Mouse (Mus musculus) kidney, embryonic 16.5 days (tissue): ENCODE measurements around the gene Tomm34. TPM values are rescaled to one million over a fixed set of nuclear protein-coding genes. Genes with fewer than 3 reads are reported as not detected.

ENCODE experiments used
- ATAC-seq: fragments of 200-750 bp; cut with Nextera tagmentation; 2 replicates; pipeline ENCODE4 v1.8.0; 2017; ENCODE audit warnings: moderate TSS enrichment; ENCODE audit not compliant: low FRiP score, low TSS enrichment
- H3K27ac ChIP-seq: fragments of 300-500 bp; sonication (generic); 2 replicates; pipeline ENCODE4 v1.5.1; 2014; ENCODE audit warnings: low read length
- H3K27me3 ChIP-seq: fragments of 300-500 bp; sonication (generic); 2 replicates; pipeline ENCODE4 v1.6.1; 2014; ENCODE audit warnings: low read length, control low read depth, mixed read lengths; ENCODE audit not compliant: insufficient read depth
- H3K36me3 ChIP-seq: fragments of 300-500 bp; sonication (generic); 2 replicates; pipeline ENCODE4 v1.6.1; 2014; ENCODE audit warnings: low read length, control low read depth, mixed read lengths; ENCODE audit not compliant: insufficient read depth
- H3K4me1 ChIP-seq: fragments of 300-500 bp; sonication (generic); 2 replicates; pipeline ENCODE4 v1.6.1; 2014; ENCODE audit warnings: low read length, control low read depth, mixed read lengths; ENCODE audit not compliant: insufficient read depth
- H3K4me2 ChIP-seq: fragments of 300-500 bp; sonication (generic); replicated peaks from 2 replicates; pipeline ENCODE4 v1.6.1; 2014; ENCODE audit warnings: low read depth, low read length
- H3K4me3 ChIP-seq: fragments of 300-500 bp; sonication (generic); 2 replicates; pipeline ENCODE4 v1.5.1; 2014; ENCODE audit warnings: mild to moderate bottlenecking, low read length
- H3K9ac ChIP-seq: fragments of 300-500 bp; sonication (generic); replicated peaks from 2 replicates; pipeline ENCODE4 v1.6.1; 2014; ENCODE audit warnings: low read length
- H3K9me3 ChIP-seq: fragments of 300-500 bp; sonication (generic); 2 replicates; pipeline ENCODE4 v1.6.1; 2016; ENCODE audit warnings: low read length, control low read depth
- WGBS: fragments of 180-500 bp; shearing (Covaris S2); extraction: QIAGEN DNeasy Blood & Tissue Kit; methylation state at CpG from one replicate; pipeline ENCODE4 v1.1.7; 2014; 5-methylcytosine and 5-hydroxymethylcytosine counted together
- polyA plus RNA-seq: library from polyadenylated mRNA; unstranded; fragments of >200 nt; fragmentation: Nextera tagmentation; extraction: Ambion mirVana; gene quantifications from 2 replicates; pipeline ENCODE4 v1.2.1, GENCODE M21; 2015

The Tomm34 gene
- polyA plus RNA-seq, 1 experiment from 2014 or later: 66.5 TPM

DNA sequence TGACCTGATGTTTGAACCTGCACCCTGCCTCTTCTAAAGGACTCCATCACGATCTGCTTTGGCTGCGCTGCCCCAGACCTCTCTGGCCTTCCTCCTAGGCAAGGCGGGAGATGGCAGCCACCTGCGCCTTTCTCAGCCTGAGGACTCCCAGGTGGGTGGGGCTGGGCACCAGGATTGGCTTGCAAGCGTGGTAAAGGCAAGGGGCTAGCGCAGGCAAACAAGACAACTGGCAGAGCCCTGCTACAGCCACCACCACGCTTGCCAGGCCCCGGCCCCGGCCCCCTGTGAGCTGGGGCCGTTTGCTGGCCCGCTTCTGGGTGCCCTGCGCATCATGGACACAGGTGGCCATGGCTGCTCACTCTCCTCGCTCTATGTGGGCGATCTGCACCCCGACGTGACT, 45.8 kb downstream of the Tomm34 start, which contains the start of gene Pabpc1l:
Pabpc1l (plus strand) TSS at position 301 of the 400 bp plus-strand sequence.
- 83% methylated on average over 16 of the region's 16 CpGs for WGBS
- no peak within 1 kb of the TSS for H3K9ac ChIP-seq
- no peaks in the 10 kb centered on the region for H3K27me3 ChIP-seq
- H3K27ac ChIP-seq: no peak within 1 kb of the TSS
- H3K4me3 ChIP-seq: no peak within 1 kb of the TSS
- ATAC-seq: no peak
- no peaks in the 10 kb centered on the region for H3K9me3 ChIP-seq
- H3K4me1 ChIP-seq: no peaks in the 10 kb centered on the region
- 0 out of 2 replicates have a peak, but pooled peaks cover 1% of the 10 kb centered on the region for H3K36me3 ChIP-seq
- no peak within 1 kb of the TSS for H3K4me2 ChIP-seq

DNA sequence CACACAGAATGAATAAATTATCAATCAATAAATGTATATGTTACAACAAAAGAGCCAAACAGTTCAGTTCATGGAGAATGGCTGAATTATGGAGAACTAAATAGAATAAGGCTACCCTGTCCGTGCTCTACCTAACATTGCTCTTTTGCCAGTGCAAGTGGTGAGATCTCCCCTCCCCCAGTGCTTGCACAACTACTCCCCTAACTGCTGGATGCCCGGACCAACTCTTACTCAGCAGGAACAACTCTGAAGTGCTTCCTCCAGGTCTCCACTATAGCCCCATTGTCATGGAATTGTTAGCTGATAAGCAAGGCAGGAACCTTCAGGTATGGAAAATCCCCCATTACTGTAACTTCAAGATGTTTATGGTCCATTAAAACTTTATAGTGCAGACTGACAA, 48.9 kb downstream of the Tomm34 start:
- Histone ChIP-seq H3K9ac (no peak overlapping the region), H3K4me2 (no peak overlapping the region), H3K27ac (no peak overlapping the region), H3K4me3 (no peak overlapping the region), H3K4me1 (no peaks in the 10 kb centered on the region), H3K9me3 (no peaks in the 10 kb centered on the region), H3K36me3 (peaks cover 29% of the 10 kb centered on the region; the same call in 1 of the 2 replicates), H3K27me3 (no peaks in the 10 kb centered on the region)
- 49% methylated on average over 2 of the region's 2 CpGs for WGBS
- no peak for ATAC-seq

DNA sequence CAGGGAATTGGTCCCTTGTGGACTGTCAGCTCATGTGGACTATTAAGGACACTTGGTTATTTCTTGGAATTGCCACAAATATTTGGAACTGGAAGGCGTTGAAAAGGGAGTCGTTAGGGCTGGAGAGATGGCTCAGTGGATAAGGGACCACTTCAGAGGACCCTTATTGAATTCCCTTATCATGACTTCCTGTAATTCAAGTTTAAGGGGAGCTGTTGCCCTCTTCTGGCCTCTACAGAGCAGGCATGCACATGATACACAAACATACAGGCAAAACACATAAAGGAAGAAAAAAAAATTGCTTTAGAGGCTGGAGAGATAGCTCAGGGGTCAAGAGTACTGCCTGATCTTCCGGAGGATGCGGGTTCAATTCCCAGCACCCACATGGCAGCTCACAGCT, 51.0 kb downstream of the Tomm34 start:
- no peak for ATAC-seq

DNA sequence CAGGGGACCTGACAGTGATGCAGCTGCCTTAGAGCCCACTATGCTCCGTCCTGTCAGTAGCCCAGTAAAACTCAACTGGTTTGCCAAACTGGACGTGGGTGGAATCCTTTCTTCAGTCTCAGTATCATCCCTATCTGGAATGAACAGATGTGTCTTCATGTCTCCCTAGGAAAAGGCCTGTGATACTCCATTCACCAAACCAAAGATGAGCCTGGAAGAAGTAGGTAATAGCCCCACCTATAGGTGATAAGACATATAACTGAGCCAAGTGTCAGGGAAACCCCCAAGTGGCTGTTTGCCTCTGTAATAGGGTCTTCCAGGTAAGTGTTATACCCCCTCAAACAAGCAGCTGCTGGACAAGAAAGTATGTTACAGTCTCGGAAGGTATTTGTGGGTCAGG, 52.1 kb downstream of the Tomm34 start:
- Histone ChIP-seq H3K27ac (no peak overlapping the region), H3K4me1 (no peaks in the 10 kb centered on the region), H3K36me3 (peaks cover 57% of the 10 kb centered on the region), H3K9me3 (no peaks in the 10 kb centered on the region), H3K9ac (no peak overlapping the region), H3K27me3 (no peaks in the 10 kb centered on the region), H3K4me2 (no peak overlapping the region), H3K4me3 (no peak overlapping the region)
- no peak for ATAC-seq
- WGBS: 89% methylated on average over 3 of the region's 3 CpGs

More for the DNA sequence above, 51.0 kb downstream of the Tomm34 start:
- H3K36me3 ChIP-seq: peaks cover 48% of the 10 kb centered on the region
- no peak overlapping the region for H3K4me3 ChIP-seq
- H3K9me3 ChIP-seq: no peaks in the 10 kb centered on the region
- no peaks in the 10 kb centered on the region for H3K4me1 ChIP-seq
- H3K27ac ChIP-seq: no peak overlapping the region
- no peak overlapping the region for H3K9ac ChIP-seq
- WGBS: 79% methylated on average over 4 of the region's 4 CpGs
- no peak overlapping the region for H3K4me2 ChIP-seq
- H3K27me3 ChIP-seq: no peaks in the 10 kb centered on the region

DNA sequence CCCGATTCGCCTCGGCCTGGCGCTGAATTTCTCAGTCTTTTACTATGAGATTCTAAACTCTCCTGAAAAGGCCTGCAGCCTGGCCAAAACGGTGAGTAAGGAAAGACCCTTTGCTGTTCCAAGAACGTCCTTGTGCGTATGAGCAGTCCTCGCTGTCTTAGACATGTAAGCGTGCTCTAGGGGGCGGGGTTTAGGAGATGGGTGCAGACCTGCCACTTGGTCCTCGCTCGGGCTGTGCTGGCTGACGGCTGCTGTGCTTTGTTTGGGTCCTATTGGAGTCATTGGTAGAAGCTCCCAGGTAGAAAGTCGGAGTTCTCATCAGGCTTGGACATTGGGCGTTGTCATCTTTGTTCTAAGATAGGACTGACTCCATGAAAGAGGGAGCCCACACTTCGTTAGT, 55.7 kb downstream of the Tomm34 start:
- Histone ChIP-seq H3K27ac (no peak overlapping the region), H3K36me3 (peaks cover 72% of the 10 kb centered on the region), H3K4me1 (no peaks in the 10 kb centered on the region), H3K4me3 (no peak overlapping the region), H3K27me3 (no peaks in the 10 kb centered on the region), H3K9ac (no peak overlapping the region), H3K9me3 (no peaks in the 10 kb centered on the region), H3K4me2 (no peak overlapping the region)
- WGBS: 93% methylated on average over 16 of the region's 16 CpGs
- ATAC-seq: no peak

DNA sequence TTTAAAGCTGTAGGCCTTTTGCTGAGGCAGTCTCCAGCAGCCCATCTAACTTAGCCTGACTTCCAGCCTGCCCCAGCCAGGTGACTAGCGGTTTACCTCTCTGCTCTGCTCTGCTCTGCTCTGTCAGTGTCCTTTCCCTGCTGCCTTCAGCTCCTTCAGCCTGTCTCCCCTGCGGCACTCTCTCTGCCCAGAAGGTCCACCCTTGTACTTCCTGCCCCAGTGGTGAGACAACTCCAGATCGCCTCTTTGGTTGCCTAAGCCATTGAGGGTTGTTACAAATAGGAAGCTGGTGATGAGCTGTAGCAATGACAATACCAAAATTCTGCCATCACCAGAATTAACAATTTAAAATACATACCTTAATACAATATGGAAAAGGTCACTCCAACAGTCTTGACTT, 60.0 kb downstream of the Tomm34 start:
- H3K36me3 ChIP-seq: peaks cover 34% of the 10 kb centered on the region

DNA sequence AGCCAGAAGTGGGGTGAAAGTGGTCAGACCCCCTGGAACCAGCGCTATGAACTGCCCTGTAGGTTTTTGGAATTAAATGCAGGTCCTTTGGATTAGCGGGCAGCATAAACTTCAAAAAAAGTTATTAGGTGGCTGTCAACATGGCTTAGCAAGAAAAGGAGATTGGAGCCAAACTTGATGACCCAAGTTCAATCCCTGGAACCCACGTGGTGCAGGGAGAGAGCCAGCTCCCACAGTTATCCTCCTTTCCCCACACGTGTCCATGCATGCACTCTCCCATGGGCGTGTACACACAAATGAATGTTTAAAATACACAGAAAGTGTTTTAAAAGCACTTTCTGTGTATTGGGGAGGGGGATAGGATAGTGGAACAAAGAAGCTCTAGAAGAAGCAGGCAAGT, 60.5 kb downstream of the Tomm34 start:
- Histone ChIP-seq H3K4me3 (no peak overlapping the region), H3K9me3 (no peaks in the 10 kb centered on the region), H3K36me3 (peaks cover 29% of the 10 kb centered on the region), H3K4me2 (no peak overlapping the region), H3K9ac (no peak overlapping the region), H3K4me1 (peaks cover 6% of the 10 kb centered on the region; the same call in 1 of the 2 replicates), H3K27me3 (no peaks in the 10 kb centered on the region), H3K27ac (no peak overlapping the region)
- WGBS: 81% methylated on average over 5 of the region's 5 CpGs
- ATAC-seq: no peak

More for the DNA sequence above, 60.0 kb downstream of the Tomm34 start:
- no peaks in the 10 kb centered on the region for H3K9me3 ChIP-seq
- no peak overlapping the region for H3K4me3 ChIP-seq
- H3K9ac ChIP-seq: no peak overlapping the region
- H3K27me3 ChIP-seq: no peaks in the 10 kb centered on the region
- no peak for ATAC-seq
- WGBS: 88% methylated on average over 3 of the region's 3 CpGs
- H3K4me1 ChIP-seq: peaks cover 6% of the 10 kb centered on the region; the same call in 1 of the 2 replicates
- H3K4me2 ChIP-seq: no peak overlapping the region
- no peak overlapping the region for H3K27ac ChIP-seq

DNA sequence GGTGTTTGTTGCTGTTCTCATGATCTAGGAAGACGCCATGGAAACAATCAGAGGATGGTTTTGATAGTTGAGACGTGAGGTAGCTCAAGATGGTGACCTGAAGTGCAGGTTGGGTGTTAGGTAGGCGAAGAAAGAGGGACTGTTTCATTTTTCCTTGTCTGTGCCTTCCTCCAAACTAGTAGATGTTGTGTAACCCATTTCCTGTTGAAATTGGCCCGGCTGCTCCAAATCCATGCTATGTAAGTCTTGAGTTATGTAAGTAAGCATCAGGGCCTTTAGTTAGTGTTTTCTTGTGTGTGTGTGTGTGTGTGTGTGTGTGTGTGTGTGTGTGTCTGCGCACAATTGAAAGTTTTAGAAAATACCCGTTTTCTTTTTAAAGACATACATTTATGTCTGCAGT, 61.7 kb downstream of the Tomm34 start:
- Histone ChIP-seq H3K9me3 (no peaks in the 10 kb centered on the region), H3K4me3 (no peak overlapping the region), H3K36me3 (peaks cover 16% of the 10 kb centered on the region), H3K4me2 (no peak overlapping the region), H3K9ac (no peak overlapping the region), H3K27ac (no peak overlapping the region), H3K27me3 (no peaks in the 10 kb centered on the region), H3K4me1 (peaks cover 6% of the 10 kb centered on the region; the same call in 1 of the 2 replicates)
- WGBS: 89% methylated on average over 6 of the region's 6 CpGs
- no peak for ATAC-seq

DNA sequence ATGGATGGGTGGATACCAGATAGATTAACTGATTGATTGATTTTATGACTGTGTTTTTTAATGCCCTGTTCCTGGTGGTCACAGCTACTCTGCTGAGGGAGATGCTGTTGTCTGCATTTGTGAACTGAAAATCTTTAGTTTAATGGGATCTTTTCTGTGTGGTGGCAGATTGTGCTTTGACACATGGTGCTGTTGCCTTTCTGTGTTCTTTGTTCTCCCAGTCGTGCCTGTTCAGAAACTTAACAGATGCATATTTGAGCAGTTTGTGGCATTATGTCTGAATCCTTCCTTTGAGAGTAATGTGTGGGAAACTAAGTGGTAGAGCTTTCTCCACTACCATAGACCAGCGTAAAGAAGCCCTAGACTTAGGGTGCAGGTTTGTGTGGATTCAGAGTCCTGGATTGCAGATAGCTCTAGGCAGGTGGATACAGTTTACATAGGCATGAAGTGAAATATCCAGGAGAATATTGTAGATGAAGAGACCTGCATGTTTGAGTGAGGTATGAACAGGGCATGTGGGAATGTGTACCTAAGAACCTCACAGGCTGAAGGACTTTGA, 62.9 kb downstream of the Tomm34 start:
- H3K36me3 ChIP-seq: peaks cover 14% of the 10 kb centered on the region
- no peaks in the 10 kb centered on the region for H3K27me3 ChIP-seq
- no peaks in the 10 kb centered on the region for H3K9me3 ChIP-seq
- H3K4me1 ChIP-seq: peaks cover 6% of the 10 kb centered on the region; the same call in 1 of the 2 replicates
- H3K27ac ChIP-seq: no peak overlapping the region
- H3K9ac ChIP-seq: no peak overlapping the region
- ATAC-seq: no peak
- H3K4me2 ChIP-seq: no peak overlapping the region
- WGBS: 85% methylated on average over 2 of the region's 2 CpGs
- no peak overlapping the region for H3K4me3 ChIP-seq

DNA sequence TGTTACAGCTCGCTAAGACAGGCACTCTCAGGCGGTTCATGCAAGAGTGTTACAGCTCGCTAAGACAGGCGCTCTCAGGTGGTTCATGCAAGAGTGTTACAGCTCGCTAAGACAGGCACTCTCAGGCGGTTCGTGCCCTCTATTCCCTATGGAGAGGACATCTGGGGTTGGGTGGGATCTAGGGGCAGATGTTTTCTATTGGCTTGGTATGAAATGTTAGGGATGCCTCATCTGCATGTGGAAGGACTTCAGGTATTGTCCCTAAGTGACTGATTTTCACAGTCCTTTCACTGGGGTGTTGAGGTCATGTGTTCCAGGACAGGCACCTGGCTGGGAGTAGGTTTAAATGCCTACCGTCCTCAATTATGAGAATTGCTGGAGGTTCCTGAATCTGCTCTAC, 63.4 kb downstream of the Tomm34 start:
- no peak for ATAC-seq
- peaks cover 6% of the 10 kb centered on the region; the same call in 1 of the 2 replicates for H3K4me1 ChIP-seq
- H3K9ac ChIP-seq: no peak overlapping the region
- H3K36me3 ChIP-seq: peaks cover 12% of the 10 kb centered on the region
- no peak overlapping the region for H3K4me3 ChIP-seq
- H3K9me3 ChIP-seq: no peaks in the 10 kb centered on the region
- no peak overlapping the region for H3K4me2 ChIP-seq
- no peak overlapping the region for H3K27ac ChIP-seq
- H3K27me3 ChIP-seq: no peaks in the 10 kb centered on the region
- WGBS: 95% methylated on average over 8 of the region's 8 CpGs
